Mouse (Mus musculus): ENCODE measurements around the gene Art5.

- TF ChIP-seq GATA1 (IDR thresholded peaks at IDR 0.05; ENCODE audit: low read length) (no peak), TAL1 (IDR thresholded peaks at IDR 0.05; ENCODE audit: low read length) (no peak)
These were observed 457 bp upstream of the Art5 start for GRCm38 (mm10) chr7:102109746-102110145.

Measured in erythroblast, embryonic 14.5 days (primary cell).